Mouse (Mus musculus) liver, postnatal 0 days (tissue): Measurements from ENCODE around the gene Sf3b3. TPM values are rescaled to one million over a fixed set of nuclear protein-coding genes. Genes with fewer than 3 reads are reported as not detected.

Source experiments
- ATAC-seq: fragments of 200-750 bp; cut with Nextera tagmentation; 2 replicates; pipeline ENCODE4 v1.8.0; 2017; ENCODE audit warnings: mild to moderate bottlenecking, moderate library complexity
- DNase-seq: peaks from one replicate; pipeline ENCODE4 v3.0.0-alpha.2; 2016
- H3K27ac ChIP-seq: fragments of 300-500 bp; sonication (generic); 2 replicates; pipeline ENCODE4 v1.5.1; 2014; ENCODE audit warnings: antibody characterized with exemption, moderate library complexity, mild to moderate bottlenecking, low read depth
- H3K27me3 ChIP-seq: fragments of 300-500 bp; sonication (generic); 2 replicates; pipeline ENCODE4 v1.6.1; 2014; ENCODE audit warnings: low read length, control low read depth, mixed read lengths; ENCODE audit not compliant: insufficient read depth
- H3K36me3 ChIP-seq: fragments of 300-500 bp; sonication (generic); replicated peaks from 2 replicates; pipeline ENCODE4 v1.6.1; 2014; ENCODE audit warnings: mild to moderate bottlenecking, control low read depth, low read length, moderate library complexity, mixed read lengths; ENCODE audit not compliant: insufficient read depth
- H3K4me1 ChIP-seq: fragments of 300-500 bp; sonication (generic); 2 replicates; pipeline ENCODE4 v1.6.1; 2014; ENCODE audit warnings: antibody characterized with exemption, mild to moderate bottlenecking, control low read depth; ENCODE audit not compliant: insufficient read depth
- H3K4me2 ChIP-seq: fragments of 300-500 bp; sonication (generic); 2 replicates; pipeline ENCODE4 v1.6.1; 2014; ENCODE audit warnings: low read depth, mild to moderate bottlenecking, low read length, moderate library complexity, mixed read lengths
- H3K4me3 ChIP-seq: fragments of 300-500 bp; sonication (generic); 2 replicates; pipeline ENCODE4 v1.5.1; 2014; ENCODE audit warnings: low read depth, low read length
- H3K9ac ChIP-seq: fragments of 300-500 bp; sonication (generic); replicated peaks from 2 replicates; pipeline ENCODE4 v1.6.1; 2014; ENCODE audit warnings: mild to moderate bottlenecking, moderate library complexity
- H3K9me3 ChIP-seq: fragments of 300-500 bp; sonication (generic); 2 replicates; pipeline ENCODE4 v1.6.1; 2016; ENCODE audit warnings: mild to moderate bottlenecking, control low read depth, low read length, mixed read lengths
- CTCF ChIP-seq: sonication (generic); IDR thresholded peaks from 2 replicates; pipeline ENCODE4 v1.5.1; 2016; ENCODE audit warnings: antibody characterized with exemption, low read depth
- EP300 ChIP-seq: IDR thresholded peaks from 2 replicates; pipeline ENCODE4 v1.6.1; 2016; ENCODE audit warnings: antibody characterized with exemption, low read depth, mild to moderate bottlenecking
- WGBS: fragments of 180-500 bp; shearing (Covaris S2); extraction: QIAGEN DNeasy Blood & Tissue Kit; methylation state at CpG from one replicate; pipeline ENCODE4 v1.1.7; 2014; ENCODE audit not compliant: insufficient replicate concordance; 5-methylcytosine and 5-hydroxymethylcytosine counted together
- polyA plus RNA-seq: library from polyadenylated mRNA; unstranded; fragments of >200 nt; fragmentation: Nextera tagmentation; extraction: Ambion mirVana; gene quantifications from 2 replicates; pipeline ENCODE4 v1.2.1, GENCODE M21; 2015

The Sf3b3 gene
- polyA plus RNA-seq, 1 experiment from 2014 or later: 31.2 TPM

DNA sequence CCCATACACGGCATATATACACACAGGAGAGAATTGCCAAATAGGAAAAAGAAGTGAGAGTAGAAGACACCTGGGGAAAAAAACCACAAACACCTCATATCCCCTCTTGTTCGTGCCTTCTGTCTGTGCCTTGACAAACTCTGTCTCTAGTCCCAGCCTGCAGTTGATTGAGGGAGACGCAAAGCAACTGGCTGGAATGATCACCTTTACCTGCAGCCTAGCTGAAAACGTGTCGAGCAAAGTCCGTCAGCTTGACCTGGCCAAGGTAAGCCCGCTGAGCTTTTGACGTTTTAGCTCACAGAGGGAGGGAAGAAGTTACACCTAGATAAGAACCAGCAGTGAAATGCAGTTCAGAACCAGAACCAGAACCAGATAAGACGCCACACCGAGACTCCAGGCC lies 4.6 kb upstream of the Sf3b3 start:
- Histone ChIP-seq H3K9me3 (no peaks in the 10 kb centered on the region), H3K27ac (no peak overlapping the region), H3K9ac (no peak overlapping the region), H3K36me3 (peaks cover 61% of the 10 kb centered on the region), H3K27me3 (no peaks in the 10 kb centered on the region), H3K4me3 (no peak overlapping the region), H3K4me1 (peaks cover 7% of the 10 kb centered on the region), H3K4me2 (no peak overlapping the region)
- DNase-seq: no peak
- WGBS: 84% methylated on average over 10 of the region's 10 CpGs
- TF ChIP-seq EP300 (no peak), CTCF (no peak)
- no peak for ATAC-seq

DNA sequence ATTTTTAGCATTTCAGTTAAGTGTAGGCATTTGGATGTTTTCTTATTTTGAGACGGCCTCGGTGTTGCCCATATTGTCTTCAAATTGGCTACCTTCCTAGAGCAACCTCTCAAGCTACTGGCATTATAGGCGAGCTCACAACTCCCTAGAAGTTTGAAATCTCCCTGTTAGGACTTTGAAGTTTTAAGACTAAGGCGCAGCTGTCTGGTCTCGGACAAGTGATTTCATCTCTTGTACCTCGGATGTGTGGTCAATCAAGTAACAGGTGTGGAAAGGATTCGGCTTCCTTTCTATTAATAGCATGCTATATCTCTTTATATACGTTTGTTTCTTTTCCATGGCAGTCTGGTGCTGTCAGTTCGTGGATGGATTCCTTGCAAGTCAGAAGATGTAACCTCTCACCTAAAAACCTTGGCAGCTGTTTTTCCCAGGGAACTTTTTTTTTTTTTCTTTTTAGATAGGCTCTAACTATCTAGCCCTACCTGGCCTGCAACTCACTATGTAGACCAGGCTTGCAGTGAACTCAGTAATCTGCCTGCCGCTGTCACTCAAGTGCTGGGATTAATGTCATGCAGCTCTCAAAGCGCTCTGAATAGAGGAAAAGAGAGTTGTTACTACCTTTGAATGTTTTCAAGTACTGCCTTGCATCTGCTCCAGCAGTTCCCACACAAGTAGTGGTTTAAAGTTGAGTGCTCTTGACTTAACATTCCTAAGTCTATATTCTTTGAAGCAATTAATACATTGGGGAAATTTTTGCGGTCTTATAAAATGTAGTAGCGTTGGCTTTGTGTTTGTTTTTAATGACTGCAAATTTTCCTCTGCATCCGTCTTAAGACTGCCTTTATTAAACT lies 1.3 kb upstream of the Sf3b3 start:
- Histone ChIP-seq H3K4me3 (peak overlapping the region; percentile 84), H3K9me3 (no peaks in the 10 kb centered on the region), H3K4me2 (peak overlapping the region; percentile 88), H3K27ac (peak overlapping the region; percentile 91), H3K36me3 (peaks cover 44% of the 10 kb centered on the region), H3K4me1 (peaks cover 14% of the 10 kb centered on the region), H3K9ac (peak overlapping the region; percentile 88), H3K27me3 (no peaks in the 10 kb centered on the region)
- no peak for TF ChIP-seq CTCF
- TF ChIP-seq EP300: no peak
- no peak for ATAC-seq
- DNase-seq: no peak
- WGBS: 47% methylated on average over 14 of the region's 14 CpGs

DNA sequence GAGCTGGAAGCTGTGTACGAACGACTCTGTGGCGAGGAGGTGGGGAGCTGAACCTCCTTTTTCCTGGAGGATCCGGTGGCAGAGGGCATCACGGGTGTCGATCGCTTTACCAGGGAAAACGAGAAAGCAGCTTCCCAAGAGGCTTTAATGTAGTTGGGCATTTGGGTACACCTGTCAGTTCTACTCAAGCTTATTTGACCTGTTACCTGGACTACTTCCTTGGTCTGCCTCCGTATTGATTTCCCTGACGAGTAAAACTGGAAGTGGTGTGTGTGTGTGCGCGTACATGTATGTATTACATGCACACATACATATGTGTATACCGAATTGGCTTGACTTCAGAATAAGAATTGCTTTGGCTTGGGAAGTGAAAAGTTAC lies 573 bp upstream of the Sf3b3 start:
- H3K9ac ChIP-seq: peak overlapping the region; percentile 88
- H3K27me3 ChIP-seq: no peaks in the 10 kb centered on the region
- H3K36me3 ChIP-seq: peaks cover 44% of the 10 kb centered on the region
- no peaks in the 10 kb centered on the region for H3K9me3 ChIP-seq
- no peak for TF ChIP-seq CTCF
- TF ChIP-seq EP300: no peak
- DNase-seq (no peak), ATAC-seq (peak; percentile 48)
- H3K4me1 ChIP-seq: peaks cover 14% of the 10 kb centered on the region
- peak overlapping the region; percentile 88 for H3K4me2 ChIP-seq
- WGBS: under 1% methylated on average over 13 of the region's 13 CpGs
- H3K27ac ChIP-seq: peak overlapping the region; percentile 91
- peak overlapping the region; percentile 84 for H3K4me3 ChIP-seq

- Histone ChIP-seq H3K4me2 (peak overlapping the region; percentile 78), H3K36me3 (peaks cover 42% of the 10 kb centered on the region), H3K9me3 (no peaks in the 10 kb centered on the region), H3K4me1 (peaks cover 14% of the 10 kb centered on the region), H3K27me3 (no peaks in the 10 kb centered on the region), H3K9ac (peak overlapping the region; percentile 86), H3K4me3 (peak overlapping the region; percentile 84), H3K27ac (peak overlapping the region; percentile 91)
- ATAC-seq (no peak), DNase-seq (no peak)
- TF ChIP-seq CTCF (no peak), EP300 (no peak)
- WGBS: 2% methylated on average over 17 of the region's 17 CpGs
Measured at GRCm38 (mm10) chr8:110845821-110846404, 674 bp downstream of the Sf3b3 start.

DNA sequence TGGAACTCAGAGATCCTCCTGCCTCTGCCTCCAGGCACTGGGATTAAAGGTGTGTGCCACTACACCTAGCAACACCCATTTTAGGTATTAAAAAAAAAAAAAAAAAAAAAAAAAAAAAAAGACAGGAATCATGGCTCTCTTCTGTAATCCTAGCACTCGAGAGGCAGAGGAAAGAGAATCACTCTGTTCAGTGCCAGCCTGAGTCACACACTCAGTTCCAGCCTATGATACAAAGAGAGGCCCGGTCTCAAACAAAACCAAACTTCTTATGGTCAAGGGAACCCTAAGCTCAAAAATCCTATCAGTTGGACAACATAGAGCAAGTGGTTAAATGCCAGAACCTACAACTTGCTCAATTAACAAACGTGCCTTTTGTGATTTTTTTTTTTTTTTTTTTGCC lies 1.6 kb downstream of the Sf3b3 start:
- Histone ChIP-seq H3K27ac (no peak overlapping the region), H3K4me2 (peak overlapping the region; percentile 78), H3K36me3 (peaks cover 43% of the 10 kb centered on the region), H3K4me1 (peaks cover 14% of the 10 kb centered on the region), H3K27me3 (no peaks in the 10 kb centered on the region), H3K4me3 (peak overlapping the region; percentile 84), H3K9me3 (no peaks in the 10 kb centered on the region), H3K9ac (0 out of 2 replicates have a peak overlapping the region, but pooled peaks have one; percentile 18)
- WGBS: 65% methylated on average over 3 of the region's 3 CpGs
- no peak for ATAC-seq
- no peak for TF ChIP-seq EP300
- TF ChIP-seq CTCF: no peak
- DNase-seq: no peak

DNA sequence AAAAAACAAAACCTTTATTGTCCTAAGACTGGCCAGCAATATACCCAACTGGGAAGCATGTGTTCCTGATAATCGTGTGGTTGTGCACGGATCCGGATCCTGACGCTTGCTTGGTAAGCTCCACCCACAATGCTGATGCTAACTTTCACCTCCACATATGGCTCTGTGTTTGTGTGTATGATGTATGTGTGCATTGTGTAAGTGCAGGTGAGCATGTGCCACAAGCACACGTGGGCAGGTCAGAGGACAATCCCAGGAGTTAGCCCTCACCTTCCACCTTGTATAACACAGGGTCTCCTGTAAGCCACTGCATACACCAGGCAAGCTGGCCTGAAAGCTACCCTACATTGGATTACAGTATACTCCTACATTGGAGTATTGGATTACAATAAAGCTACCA lies 3.4 kb downstream of the Sf3b3 start:
- Histone ChIP-seq H3K27me3 (no peaks in the 10 kb centered on the region), H3K4me1 (peaks cover 14% of the 10 kb centered on the region), H3K4me3 (no peak overlapping the region), H3K9ac (no peak overlapping the region), H3K4me2 (no peak overlapping the region), H3K27ac (no peak overlapping the region), H3K36me3 (peaks cover 53% of the 10 kb centered on the region), H3K9me3 (no peaks in the 10 kb centered on the region)
- no peak for TF ChIP-seq EP300
- TF ChIP-seq CTCF: no peak
- WGBS: 86% methylated on average over 5 of the region's 5 CpGs
- DNase-seq: no peak
- ATAC-seq: no peak
